In genomic region chr15:23035551-23036207, GRCm38 (mm10) we compare ENCODE assay signal across 8 mouse cellular contexts.
DNase-seq lines count a peak whose midpoint lies in the region; ATAC-seq and TF ChIP-seq lines count a peak whose summit lies in the region.

No protein-coding gene starts in this region.

- no peak for TF ChIP-seq POLR2A in thymus, adult 2 months (IDR thresholded peaks at IDR 0.05; ENCODE audit: control insufficient read depth, extremely low read depth, insufficient read depth, low read length, poor library complexity)

- no peak overlapping the region for H3K27ac ChIP-seq in lung, embryonic 14.5 days (ENCODE audit: low read depth)
- H3K27ac ChIP-seq in embryonic facial prominence, embryonic 12.5 days, result no peak overlapping the region
- H3K27ac ChIP-seq in hindbrain, embryonic 14.5 days, result peak overlapping the region; percentile 81
- no peak overlapping the region for H3K27ac ChIP-seq in liver, postnatal 0 days (ENCODE audit: low read depth)
- peak overlapping the region; percentile 55 for H3K27ac ChIP-seq in stomach, embryonic 16.5 days (ENCODE audit: low read length)
- no peak overlapping the region for H3K27ac ChIP-seq in thymus, adult 2 months (ENCODE audit: control insufficient read depth, insufficient read depth, low read length)

- peak; percentile 82 for ATAC-seq in lung, embryonic 14.5 days (ENCODE audit: insufficient read depth)
- ATAC-seq in embryonic facial prominence, embryonic 12.5 days (ENCODE audit: insufficient number of reproducible peaks, insufficient read depth, low FRiP score, low TSS enrichment), result peak; percentile 71
- peak; percentile 76 for ATAC-seq in hindbrain, embryonic 14.5 days (ENCODE audit: low FRiP score)
- no peak for ATAC-seq in liver, postnatal 0 days
- ATAC-seq in stomach, embryonic 16.5 days (ENCODE audit: insufficient read depth, low FRiP score), result peak; percentile 72

- H3K4me1 ChIP-seq in lung, embryonic 14.5 days (ENCODE audit: insufficient read depth), result no peaks in the 10 kb centered on the region
- 0 out of 2 replicates have a peak, but pooled peaks cover 3% of the 10 kb centered on the region for H3K4me1 ChIP-seq in embryonic facial prominence, embryonic 12.5 days
- 0 out of 2 replicates have a peak, but pooled peaks cover 5% of the 10 kb centered on the region for H3K4me1 ChIP-seq in hindbrain, embryonic 14.5 days (replicated peaks; ENCODE audit: control insufficient read depth, insufficient read depth, low read length)
- H3K4me1 ChIP-seq in liver, postnatal 0 days (ENCODE audit: insufficient read depth), result no peaks in the 10 kb centered on the region
- H3K4me1 ChIP-seq in stomach, embryonic 16.5 days (ENCODE audit: control insufficient read depth, insufficient read depth, low read length), result no peaks in the 10 kb centered on the region
- no peaks in the 10 kb centered on the region for H3K4me1 ChIP-seq in thymus, adult 2 months (replicated peaks; ENCODE audit: control insufficient read depth, insufficient read depth, low read length)

- no peaks in the 10 kb centered on the region for H3K9me3 ChIP-seq in lung, embryonic 14.5 days (ENCODE audit: low read depth, low read length)
- no peaks in the 10 kb centered on the region for H3K9me3 ChIP-seq in embryonic facial prominence, embryonic 12.5 days
- H3K9me3 ChIP-seq in hindbrain, embryonic 14.5 days (ENCODE audit: control insufficient read depth, low read length), result no peaks in the 10 kb centered on the region
- no peaks in the 10 kb centered on the region for H3K9me3 ChIP-seq in liver, postnatal 0 days (ENCODE audit: low read length)
- no peaks in the 10 kb centered on the region for H3K9me3 ChIP-seq in stomach, embryonic 16.5 days (replicated peaks; ENCODE audit: control insufficient read depth, low read length)

- peak overlapping the region; percentile 77 for H3K4me2 ChIP-seq in lung, embryonic 14.5 days
- H3K4me2 ChIP-seq in embryonic facial prominence, embryonic 12.5 days (replicated peaks), result peak overlapping the region; percentile 86
- H3K4me2 ChIP-seq in hindbrain, embryonic 14.5 days (replicated peaks), result peak overlapping the region; percentile 80
- H3K4me2 ChIP-seq in liver, postnatal 0 days (ENCODE audit: low read depth, low read length), result peak overlapping the region; percentile 4; the same call in 1 of the 2 replicates
- H3K4me2 ChIP-seq in stomach, embryonic 16.5 days (ENCODE audit: low read depth, low read length), result peak overlapping the region; percentile 74

- H3K4me3 ChIP-seq in lung, embryonic 14.5 days (ENCODE audit: low read depth, low read length), result peak overlapping the region; percentile 30
- peak overlapping the region; percentile 44 for H3K4me3 ChIP-seq in embryonic facial prominence, embryonic 12.5 days
- H3K4me3 ChIP-seq in hindbrain, embryonic 14.5 days (replicated peaks; ENCODE audit: low read length), result peak overlapping the region; percentile 45
- H3K4me3 ChIP-seq in liver, postnatal 0 days (ENCODE audit: low read depth, low read length), result no peak overlapping the region
- peak overlapping the region; percentile 48 for H3K4me3 ChIP-seq in stomach, embryonic 16.5 days (replicated peaks; ENCODE audit: low read length)
- H3K4me3 ChIP-seq in thymus, adult 2 months (ENCODE audit: control insufficient read depth, insufficient read depth, low read length), result no peak overlapping the region

- TF ChIP-seq EP300 in liver, postnatal 0 days (IDR thresholded peaks at IDR 0.05; ENCODE audit: low read depth), result no peak

- WGBS in lung, embryonic 14.5 days, result 2% methylated on average over 14 of the region's 14 CpGs
- 6% methylated on average over 14 of the region's 14 CpGs for WGBS in embryonic facial prominence, embryonic 12.5 days
- 2% methylated on average over 14 of the region's 14 CpGs for WGBS in hindbrain, embryonic 14.5 days
- 10% methylated on average over 14 of the region's 14 CpGs for WGBS in liver, postnatal 0 days (ENCODE audit: insufficient replicate concordance)
- WGBS in stomach, embryonic 16.5 days, result 3% methylated on average over 14 of the region's 14 CpGs
- 11% methylated on average over 14 of the region's 14 CpGs for WGBS in thymus, adult 2 months

- no peaks in the 10 kb centered on the region for H3K36me3 ChIP-seq in lung, embryonic 14.5 days (ENCODE audit: insufficient read depth)
- no peaks in the 10 kb centered on the region for H3K36me3 ChIP-seq in embryonic facial prominence, embryonic 12.5 days
- no peaks in the 10 kb centered on the region for H3K36me3 ChIP-seq in hindbrain, embryonic 14.5 days (replicated peaks; ENCODE audit: control insufficient read depth, insufficient read depth)
- H3K36me3 ChIP-seq in liver, postnatal 0 days (replicated peaks; ENCODE audit: insufficient read depth, low read length), result no peaks in the 10 kb centered on the region
- no peaks in the 10 kb centered on the region for H3K36me3 ChIP-seq in stomach, embryonic 16.5 days (ENCODE audit: control insufficient read depth, insufficient read depth, low read length)
- H3K36me3 ChIP-seq in thymus, adult 2 months (ENCODE audit: control insufficient read depth, insufficient read depth, low read length), result no peaks in the 10 kb centered on the region

- DNase-seq in lung, embryonic 14.5 days, result peak; percentile 44
- no peak for DNase-seq in lung, adult 18-20 months
- DNase-seq in hindbrain, embryonic 14.5 days (ENCODE audit: low spot score), result peak; percentile 35
- no peak for DNase-seq in liver, postnatal 0 days
- DNase-seq in thymus, adult 2 months, result no peak
- DNase-seq in testis, postnatal 10 days (ENCODE audit: low spot score), result no peak

- peak overlapping the region; percentile 35; the same call in 1 of the 2 replicates for H3K9ac ChIP-seq in lung, embryonic 14.5 days
- peak overlapping the region; percentile 56 for H3K9ac ChIP-seq in embryonic facial prominence, embryonic 12.5 days
- H3K9ac ChIP-seq in hindbrain, embryonic 14.5 days, result peak overlapping the region; percentile 69
- no peak overlapping the region for H3K9ac ChIP-seq in liver, postnatal 0 days (replicated peaks)
- peak overlapping the region; percentile 47; the same call in 1 of the 2 replicates for H3K9ac ChIP-seq in stomach, embryonic 16.5 days (ENCODE audit: low read length)

- no peaks in the 10 kb centered on the region for H3K27me3 ChIP-seq in lung, embryonic 14.5 days (ENCODE audit: insufficient read depth, low read length)
- H3K27me3 ChIP-seq in embryonic facial prominence, embryonic 12.5 days, result no peaks in the 10 kb centered on the region
- no peaks in the 10 kb centered on the region for H3K27me3 ChIP-seq in hindbrain, embryonic 14.5 days (ENCODE audit: control insufficient read depth, insufficient read depth, low read length)
- no peaks in the 10 kb centered on the region for H3K27me3 ChIP-seq in liver, postnatal 0 days (ENCODE audit: insufficient read depth, low read length)
- H3K27me3 ChIP-seq in stomach, embryonic 16.5 days (ENCODE audit: control insufficient read depth, insufficient read depth, low read length), result no peaks in the 10 kb centered on the region
- H3K27me3 ChIP-seq in thymus, adult 2 months (ENCODE audit: control insufficient read depth, insufficient read depth, low read length), result no peaks in the 10 kb centered on the region

- TF ChIP-seq CTCF in lung, embryonic 14.5 days (IDR thresholded peaks at IDR 0.05; ENCODE audit: low read depth), result no peak
- TF ChIP-seq CTCF in liver, postnatal 0 days (IDR thresholded peaks at IDR 0.05; ENCODE audit: low read depth), result no peak
- no peak for TF ChIP-seq CTCF in thymus, adult 2 months (IDR thresholded peaks at IDR 0.05; ENCODE audit: borderline replicate concordance, control insufficient read depth, extremely low read depth, insufficient read depth, low read length, poor library complexity)

Comparison
In these comparisons a context has a peak if more than half of its experiments do, and no peak if none do; other contexts are left out.
1. DNase-seq: peak in lung, embryonic 14.5 days (single experiment) and hindbrain, embryonic 14.5 days (single experiment); none in lung, adult 18-20 months (0 of 2), liver, postnatal 0 days (single experiment), thymus, adult 2 months (single experiment) and testis, postnatal 10 days (single experiment).
2. H3K27ac ChIP-seq: peak in hindbrain, embryonic 14.5 days (single experiment) and stomach, embryonic 16.5 days (single experiment); none in lung, embryonic 14.5 days (single experiment), embryonic facial prominence, embryonic 12.5 days (single experiment), liver, postnatal 0 days (single experiment) and thymus, adult 2 months (single experiment).
3. H3K4me2 ChIP-seq: peak in every context shown above with its lines; median percentile 86 in embryonic facial prominence, embryonic 12.5 days; 80 in hindbrain, embryonic 14.5 days; 77 in lung, embryonic 14.5 days; 74 in stomach, embryonic 16.5 days; 4 in liver, postnatal 0 days.
4. H3K4me3 ChIP-seq: peak in lung, embryonic 14.5 days (single experiment), embryonic facial prominence, embryonic 12.5 days (single experiment), hindbrain, embryonic 14.5 days (single experiment) and stomach, embryonic 16.5 days (single experiment); none in liver, postnatal 0 days (single experiment) and thymus, adult 2 months (single experiment).